Mouse (Mus musculus): ENCODE data around the gene Slc25a4. TPM values are rescaled to one million over a fixed set of nuclear protein-coding genes. Genes with fewer than 3 reads are reported as not detected.

Slc25a4 gene
- total and polyA plus RNA-seq, 2 experiments from 2014 or later: 1,005 to 1,140 TPM

GRCm38 (mm10) chr8:46211611-46212071 is 557 bp upstream of the Slc25a4 start:
- H3K4me2 ChIP-seq (ENCODE audit: low read depth, low read length, poor library complexity, severe bottlenecking): peak overlapping the region; percentile 76
- peaks cover 17% of the 10 kb centered on the region for H3K4me1 ChIP-seq (ENCODE audit: insufficient read depth, low read length)
- peak; percentile 20; the same call in 1 of the 2 replicates for ATAC-seq (ENCODE audit: low FRiP score)
- no peak for TF ChIP-seq CTCF (IDR thresholded peaks at IDR 0.05)
- peaks cover 13% of the 10 kb centered on the region for H3K36me3 ChIP-seq (ENCODE audit: insufficient read depth, low read length)
- DNase-seq (ENCODE audit: low spot score): peak; percentile 53
- peak overlapping the region; percentile 96 for H3K9ac ChIP-seq (replicated peaks; ENCODE audit: low read length, poor library complexity, severe bottlenecking)
- H3K4me3 ChIP-seq (ENCODE audit: low read depth, low read length): peak overlapping the region; percentile 78
- H3K27me3 ChIP-seq (ENCODE audit: insufficient read depth, low read length): no peaks in the 10 kb centered on the region
- no peaks in the 10 kb centered on the region for H3K9me3 ChIP-seq (ENCODE audit: low read length)
- H3K27ac ChIP-seq (ENCODE audit: low read depth, low read length): peak overlapping the region; percentile 99
- 2% methylated on average over 13 of the region's 13 CpGs for WGBS

DNA sequence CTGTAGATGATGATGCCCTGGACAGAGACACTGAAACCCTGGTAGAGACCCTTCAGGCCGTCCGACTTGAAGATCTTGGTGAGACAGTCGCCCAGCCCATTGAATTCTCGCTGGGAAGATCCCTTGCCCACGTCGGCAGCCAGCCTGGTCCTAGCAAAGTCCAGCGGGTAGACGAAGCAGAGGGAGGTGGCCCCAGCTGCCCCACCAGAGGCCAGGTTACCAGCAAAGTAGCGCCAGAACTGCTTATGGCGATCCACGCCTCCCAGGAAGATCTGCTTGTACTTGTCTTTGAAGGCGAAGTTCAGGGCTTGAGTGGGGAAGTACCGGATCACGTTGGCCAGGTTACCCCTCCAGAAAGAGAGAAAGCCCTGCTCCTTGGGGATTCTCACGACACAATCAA is 2.0 kb downstream of the Slc25a4 start:
- no peak for TF ChIP-seq CTCF (IDR thresholded peaks at IDR 0.05)
- peaks cover 34% of the 10 kb centered on the region for H3K36me3 ChIP-seq (ENCODE audit: insufficient read depth, low read length)
- DNase-seq (ENCODE audit: low spot score): no peak
- H3K9ac ChIP-seq (replicated peaks; ENCODE audit: low read length, poor library complexity, severe bottlenecking): peak overlapping the region; percentile 96
- H3K9me3 ChIP-seq (ENCODE audit: low read length): no peaks in the 10 kb centered on the region
- H3K4me2 ChIP-seq (ENCODE audit: low read depth, low read length, poor library complexity, severe bottlenecking): peak overlapping the region; percentile 76
- H3K4me1 ChIP-seq (ENCODE audit: insufficient read depth, low read length): peaks cover 17% of the 10 kb centered on the region
- H3K4me3 ChIP-seq (ENCODE audit: low read depth, low read length): peak overlapping the region; percentile 78
- no peak for ATAC-seq (ENCODE audit: low FRiP score)
- H3K27ac ChIP-seq (ENCODE audit: low read depth, low read length): peak overlapping the region; percentile 32; the same call in 1 of the 2 replicates
- WGBS: 70% methylated on average over 15 of the region's 15 CpGs
- no peaks in the 10 kb centered on the region for H3K27me3 ChIP-seq (ENCODE audit: insufficient read depth, low read length)

DNA sequence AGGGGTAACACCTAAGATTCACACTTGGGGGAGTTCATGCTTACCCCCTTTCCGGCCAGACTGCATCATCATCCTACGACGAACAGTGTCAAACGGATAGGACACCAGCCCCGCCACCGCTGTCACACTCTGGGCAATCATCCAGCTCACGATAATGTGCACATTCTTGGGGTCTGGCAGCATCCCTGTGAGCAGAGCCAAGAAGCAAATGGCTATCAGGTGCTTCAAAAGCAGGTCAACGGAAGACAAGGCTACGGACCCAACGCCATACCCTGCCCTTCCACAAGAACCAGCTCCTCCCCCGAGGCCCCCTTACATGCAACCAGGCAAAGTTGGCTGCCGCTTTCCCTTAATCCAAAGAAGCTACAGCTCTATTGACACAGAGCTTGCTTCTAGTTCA is 2.7 kb downstream of the Slc25a4 start:
- H3K9ac ChIP-seq (replicated peaks; ENCODE audit: low read length, poor library complexity, severe bottlenecking): peak overlapping the region; percentile 96; the same call in 1 of the 2 replicates
- peaks cover 36% of the 10 kb centered on the region for H3K36me3 ChIP-seq (ENCODE audit: insufficient read depth, low read length)
- DNase-seq (ENCODE audit: low spot score) (peak; percentile 65), ATAC-seq (ENCODE audit: low FRiP score) (no peak)
- H3K27me3 ChIP-seq (ENCODE audit: insufficient read depth, low read length): no peaks in the 10 kb centered on the region
- no peak for TF ChIP-seq CTCF (IDR thresholded peaks at IDR 0.05)
- peak overlapping the region; percentile 78 for H3K4me3 ChIP-seq (ENCODE audit: low read depth, low read length)
- peaks cover 17% of the 10 kb centered on the region for H3K4me1 ChIP-seq (ENCODE audit: insufficient read depth, low read length)
- H3K9me3 ChIP-seq (ENCODE audit: low read length): no peaks in the 10 kb centered on the region
- H3K27ac ChIP-seq (ENCODE audit: low read depth, low read length): no peak overlapping the region
- 64% methylated on average over 12 of the region's 12 CpGs for WGBS
- H3K4me2 ChIP-seq (ENCODE audit: low read depth, low read length, poor library complexity, severe bottlenecking): peak overlapping the region; percentile 76

DNA sequence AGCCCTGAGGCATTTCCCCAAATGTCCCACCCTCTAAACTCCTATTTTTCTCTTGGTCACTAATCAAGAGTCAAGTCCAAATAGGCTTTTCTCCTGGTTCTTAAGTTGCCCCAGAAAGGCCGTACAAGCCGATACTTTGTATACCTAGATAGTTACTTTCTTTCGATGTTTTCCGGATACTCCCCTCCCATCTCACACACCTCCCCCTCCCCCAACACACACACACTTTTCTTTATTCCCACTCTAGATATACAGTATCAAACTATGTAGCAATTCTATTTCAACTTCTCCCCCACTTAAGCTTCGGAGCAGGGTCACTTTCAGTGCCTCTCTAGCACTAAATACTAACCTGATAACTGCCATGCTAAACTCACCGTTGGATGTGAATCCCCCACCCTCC is 5.0 kb downstream of the Slc25a4 start:
- Histone ChIP-seq H3K4me3 (ENCODE audit: low read depth, low read length) (no peak overlapping the region), H3K27me3 (ENCODE audit: insufficient read depth, low read length) (no peaks in the 10 kb centered on the region), H3K9ac (replicated peaks; ENCODE audit: low read length, poor library complexity, severe bottlenecking) (no peak overlapping the region), H3K4me2 (ENCODE audit: low read depth, low read length, poor library complexity, severe bottlenecking) (no peak overlapping the region), H3K36me3 (ENCODE audit: insufficient read depth, low read length) (peaks cover 47% of the 10 kb centered on the region), H3K9me3 (ENCODE audit: low read length) (no peaks in the 10 kb centered on the region), H3K27ac (ENCODE audit: low read depth, low read length) (no peak overlapping the region), H3K4me1 (ENCODE audit: insufficient read depth, low read length) (peaks cover 17% of the 10 kb centered on the region)
- 91% methylated on average over 6 of the region's 6 CpGs for WGBS
- TF ChIP-seq CTCF (IDR thresholded peaks at IDR 0.05): no peak
- no peak for ATAC-seq (ENCODE audit: low FRiP score)
- DNase-seq (ENCODE audit: low spot score): no peak

GRCm38 (mm10) chr8:46204974-46205640 is 6.0 kb downstream of the Slc25a4 start:
- H3K4me1 ChIP-seq (ENCODE audit: insufficient read depth, low read length): peaks cover 17% of the 10 kb centered on the region
- no peak overlapping the region for H3K27ac ChIP-seq (ENCODE audit: low read depth, low read length)
- no peak overlapping the region for H3K4me2 ChIP-seq (ENCODE audit: low read depth, low read length, poor library complexity, severe bottlenecking)
- WGBS: 82% methylated on average over 9 of the region's 9 CpGs
- H3K36me3 ChIP-seq (ENCODE audit: insufficient read depth, low read length): peaks cover 47% of the 10 kb centered on the region
- DNase-seq (ENCODE audit: low spot score) (no peak), ATAC-seq (ENCODE audit: low FRiP score) (no peak)
- H3K9ac ChIP-seq (replicated peaks; ENCODE audit: low read length, poor library complexity, severe bottlenecking): no peak overlapping the region
- no peaks in the 10 kb centered on the region for H3K9me3 ChIP-seq (ENCODE audit: low read length)
- TF ChIP-seq CTCF (IDR thresholded peaks at IDR 0.05): no peak
- H3K27me3 ChIP-seq (ENCODE audit: insufficient read depth, low read length): no peaks in the 10 kb centered on the region
- no peak overlapping the region for H3K4me3 ChIP-seq (ENCODE audit: low read depth, low read length)

DNA sequence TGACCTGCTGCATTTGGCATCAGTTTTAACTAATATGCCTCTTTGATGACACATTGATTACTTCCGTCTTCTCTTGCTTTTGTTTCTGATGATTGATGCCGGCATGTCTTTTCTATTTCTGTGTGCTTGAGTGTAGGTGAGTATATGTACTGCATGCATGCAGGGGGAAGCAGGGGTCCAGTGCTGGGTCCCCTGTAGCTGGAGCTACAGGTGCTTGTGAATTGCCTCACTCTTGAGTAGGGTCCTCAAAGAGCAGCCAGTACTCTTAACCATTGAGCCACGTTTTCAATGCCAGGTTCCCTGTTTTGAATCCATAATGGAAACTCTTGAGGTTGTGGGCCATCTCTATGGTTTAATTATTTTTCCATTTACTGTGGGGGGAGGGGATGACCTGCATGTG is 6.8 kb downstream of the Slc25a4 start:
- no peak overlapping the region for H3K4me3 ChIP-seq (ENCODE audit: low read depth, low read length)
- ATAC-seq (ENCODE audit: low FRiP score) (no peak), DNase-seq (ENCODE audit: low spot score) (no peak)
- H3K9ac ChIP-seq (replicated peaks; ENCODE audit: low read length, poor library complexity, severe bottlenecking): no peak overlapping the region
- no peaks in the 10 kb centered on the region for H3K27me3 ChIP-seq (ENCODE audit: insufficient read depth, low read length)
- H3K9me3 ChIP-seq (ENCODE audit: low read length): no peaks in the 10 kb centered on the region
- H3K4me1 ChIP-seq (ENCODE audit: insufficient read depth, low read length): peaks cover 10% of the 10 kb centered on the region
- 93% methylated on average over 3 of the region's 3 CpGs for WGBS
- H3K27ac ChIP-seq (ENCODE audit: low read depth, low read length): no peak overlapping the region
- TF ChIP-seq CTCF (IDR thresholded peaks at IDR 0.05): no peak
- no peak overlapping the region for H3K4me2 ChIP-seq (ENCODE audit: low read depth, low read length, poor library complexity, severe bottlenecking)
- H3K36me3 ChIP-seq (ENCODE audit: insufficient read depth, low read length): peaks cover 47% of the 10 kb centered on the region

Measured in midbrain, postnatal 0 days (tissue).